Mouse (Mus musculus) stomach, embryonic 16.5 days (tissue): ENCODE measurements around the gene H60c. TPM values are rescaled to one million over a fixed set of nuclear protein-coding genes. Genes with fewer than 3 reads are reported as not detected.
"Not testable (repeated sequence)": the region's sequence is repeated elsewhere in the genome, so short reads cannot be mapped to it uniquely, and the experiment has no call there.

Experiments used
- ATAC-seq: fragments of 200-750 bp; cut with Nextera tagmentation; 2 replicates; pipeline ENCODE4 v1.8.0; 2017; ENCODE audit warnings: moderate number of reproducible peaks, moderate TSS enrichment; ENCODE audit not compliant: insufficient read depth, low FRiP score
- H3K27ac ChIP-seq: fragments of 300-500 bp; sonication (generic); 2 replicates; pipeline ENCODE4 v1.5.1; 2014; ENCODE audit warnings: low read length
- H3K27me3 ChIP-seq: fragments of 300-500 bp; sonication (generic); 2 replicates; pipeline ENCODE4 v1.6.1; 2014; ENCODE audit warnings: low read length, control low read depth, mixed read lengths; ENCODE audit not compliant: control insufficient read depth, insufficient read depth
- H3K36me3 ChIP-seq: fragments of 300-500 bp; sonication (generic); 2 replicates; pipeline ENCODE4 v1.6.1; 2014; ENCODE audit warnings: low read length; ENCODE audit not compliant: control insufficient read depth, insufficient read depth
- H3K4me1 ChIP-seq: fragments of 300-500 bp; sonication (generic); 2 replicates; pipeline ENCODE4 v1.6.1; 2014; ENCODE audit warnings: low read length, control low read depth, mixed read lengths; ENCODE audit not compliant: control insufficient read depth, insufficient read depth
- H3K4me2 ChIP-seq: fragments of 300-500 bp; sonication (generic); 2 replicates; pipeline ENCODE4 v1.6.1; 2014; ENCODE audit warnings: low read depth, low read length, mixed read lengths
- H3K4me3 ChIP-seq: fragments of 300-500 bp; sonication (generic); replicated peaks from 2 replicates; pipeline ENCODE4 v1.5.1; 2014; ENCODE audit warnings: mild to moderate bottlenecking, low read length
- H3K9ac ChIP-seq: fragments of 300-500 bp; sonication (generic); 2 replicates; pipeline ENCODE4 v1.6.1; 2014; ENCODE audit warnings: low read length
- H3K9me3 ChIP-seq: fragments of 300-500 bp; sonication (generic); replicated peaks from 2 replicates; pipeline ENCODE4 v1.6.1; 2016; ENCODE audit warnings: low read length, control low read depth; ENCODE audit not compliant: control insufficient read depth
- WGBS: fragments of 180-500 bp; shearing (Covaris S2); extraction: QIAGEN DNeasy Blood & Tissue Kit; methylation state at CpG from one replicate; pipeline ENCODE4 v1.1.7; 2014; 5-methylcytosine and 5-hydroxymethylcytosine counted together
- polyA plus RNA-seq: library from polyadenylated mRNA; unstranded; fragments of >200 nt; fragmentation: Nextera tagmentation; extraction: Ambion mirVana; gene quantifications from 2 replicates; pipeline ENCODE4 v1.2.1, GENCODE M21; 2015

H60c gene
- polyA plus RNA-seq, 1 experiment from 2014 or later: 0.32 TPM

GRCm38 (mm10) chr10:3262784-3263183, 4.8 kb downstream of the H60c start:
- Histone ChIP-seq H3K9me3 (no peaks in the 10 kb centered on the region), H3K36me3 (no peaks in the 10 kb centered on the region), H3K4me2 (no peak overlapping the region), H3K4me1 (no peaks in the 10 kb centered on the region), H3K27me3 (no peaks in the 10 kb centered on the region), H3K9ac (no peak overlapping the region), H3K27ac (no peak overlapping the region), H3K4me3 (no peak overlapping the region)
- 84% methylated on average over 2 of the region's 2 CpGs for WGBS
- ATAC-seq: no peak

- Histone ChIP-seq H3K27me3 (no peaks in the 10 kb centered on the region), H3K9me3 (no peaks in the 10 kb centered on the region), H3K27ac (no peak overlapping the region), H3K4me1 (no peaks in the 10 kb centered on the region), H3K4me2 (no peak overlapping the region), H3K9ac (no peak overlapping the region), H3K36me3 (no peaks in the 10 kb centered on the region), H3K4me3 (no peak overlapping the region)
- 90% methylated on average over 3 of the region's 3 CpGs for whole genome bisulfite sequencing
- ATAC-seq: no peak
Observed at GRCm38 (mm10) chr10:3257391-3257790, 10.2 kb downstream of the H60c start.

GRCm38 (mm10) chr10:3238436-3238835, 29.1 kb downstream of the H60c start:
- ATAC-seq, H3K4me3 ChIP-seq, H3K27ac ChIP-seq, H3K36me3 ChIP-seq, H3K9ac ChIP-seq, H3K4me2 ChIP-seq, H3K4me1 ChIP-seq, H3K9me3 ChIP-seq, H3K27me3 ChIP-seq: not testable (repeated sequence)
- WGBS: 83% methylated on average over 5 of the region's 5 CpGs

GRCm38 (mm10) chr10:3236638-3237270, 30.8 kb downstream of the H60c start:
- H3K36me3 ChIP-seq: no peaks in the 10 kb centered on the region
- H3K9me3 ChIP-seq: no peaks in the 10 kb centered on the region
- no peaks in the 10 kb centered on the region for H3K27me3 ChIP-seq
- no peak for ATAC-seq
- no peak overlapping the region for H3K4me3 ChIP-seq
- 62% methylated on average over 5 of the region's 5 CpGs for WGBS
- H3K9ac ChIP-seq: no peak overlapping the region
- no peak overlapping the region for H3K27ac ChIP-seq
- no peaks in the 10 kb centered on the region for H3K4me1 ChIP-seq
- no peak overlapping the region for H3K4me2 ChIP-seq

- no peak overlapping the region for H3K4me2 ChIP-seq
- WGBS: 60% methylated on average over 2 of the region's 2 CpGs
- no peak for ATAC-seq
Observed at GRCm38 (mm10) chr10:3228447-3229195, 39.0 kb downstream of the H60c start.

More at GRCm38 (mm10) chr10:3228447-3229195, 39.0 kb downstream of the H60c start:
- H3K4me3 ChIP-seq: no peak overlapping the region
- H3K36me3 ChIP-seq: no peaks in the 10 kb centered on the region
- H3K27me3 ChIP-seq: no peaks in the 10 kb centered on the region
- no peak overlapping the region for H3K27ac ChIP-seq
- no peaks in the 10 kb centered on the region for H3K4me1 ChIP-seq
- no peaks in the 10 kb centered on the region for H3K9me3 ChIP-seq
- H3K9ac ChIP-seq: no peak overlapping the region

Other genes starting within 250 kb of the H60c start
- gene Ppp1r14c, start 98.3 kb upstream of the H60c start, polyA plus RNA-seq: 2.4 and 4.0 TPM in 2 replicates